Mouse (Mus musculus) hindbrain, embryonic 14.5 days (tissue): Measurements from ENCODE around the gene Ten1. TPM values are rescaled to one million over a fixed set of nuclear protein-coding genes. Genes with fewer than 3 reads are reported as not detected.

Experiments used
- ATAC-seq: fragments of 200-750 bp; cut with Nextera tagmentation; 2 replicates; pipeline ENCODE4 v1.8.0; 2017; ENCODE audit warnings: moderate number of reproducible peaks, mild to moderate bottlenecking, moderate TSS enrichment, moderate library complexity; ENCODE audit not compliant: low FRiP score
- DNase-seq: peaks from one replicate; pipeline ENCODE4 v3.0.0-alpha.2; 2015; ENCODE audit warnings: low spot score
- H3K27ac ChIP-seq: fragments of 300-500 bp; sonication (generic); 2 replicates; pipeline ENCODE4 v1.5.1; 2014; ENCODE audit warnings: mild to moderate bottlenecking, moderate library complexity
- H3K27me3 ChIP-seq: fragments of 300-500 bp; sonication (generic); 2 replicates; pipeline ENCODE4 v1.6.1; 2014; ENCODE audit warnings: mild to moderate bottlenecking, low read length, mixed read lengths; ENCODE audit not compliant: control insufficient read depth, insufficient read depth
- H3K36me3 ChIP-seq: fragments of 300-500 bp; sonication (generic); replicated peaks from 2 replicates; pipeline ENCODE4 v1.6.1; 2014; ENCODE audit not compliant: control insufficient read depth, insufficient read depth
- H3K4me1 ChIP-seq: fragments of 300-500 bp; sonication (generic); replicated peaks from 2 replicates; pipeline ENCODE4 v1.6.1; 2014; ENCODE audit warnings: antibody characterized with exemption, low read length, mixed read lengths; ENCODE audit not compliant: control insufficient read depth, insufficient read depth
- H3K4me2 ChIP-seq: fragments of 300-500 bp; sonication (generic); replicated peaks from 2 replicates; pipeline ENCODE4 v1.6.1; 2014; ENCODE audit warnings: mild to moderate bottlenecking, moderate library complexity
- H3K4me3 ChIP-seq: fragments of 300-500 bp; sonication (generic); replicated peaks from 2 replicates; pipeline ENCODE4 v1.5.1; 2014; ENCODE audit warnings: mild to moderate bottlenecking, low read length
- H3K9ac ChIP-seq: fragments of 300-500 bp; sonication (generic); 2 replicates; pipeline ENCODE4 v1.6.1; 2014
- H3K9me3 ChIP-seq: fragments of 300-500 bp; sonication (generic); 2 replicates; pipeline ENCODE4 v1.6.1; 2016; ENCODE audit warnings: low read length; ENCODE audit not compliant: control insufficient read depth
- WGBS: fragments of 180-500 bp; shearing (Covaris S2); extraction: QIAGEN DNeasy Blood & Tissue Kit; methylation state at CpG from one replicate; pipeline ENCODE4 v1.1.7; 2014; 5-methylcytosine and 5-hydroxymethylcytosine counted together
- polyA plus RNA-seq: library from polyadenylated mRNA; unstranded; fragments of >200 nt; fragmentation: Nextera tagmentation; extraction: Ambion mirVana; gene quantifications from 2 replicates; pipeline ENCODE4 v1.2.1, GENCODE M21; 2014

Gene Ten1
- polyA plus RNA-seq = 80.7 and 88.0 TPM in 2 replicates

DNA sequence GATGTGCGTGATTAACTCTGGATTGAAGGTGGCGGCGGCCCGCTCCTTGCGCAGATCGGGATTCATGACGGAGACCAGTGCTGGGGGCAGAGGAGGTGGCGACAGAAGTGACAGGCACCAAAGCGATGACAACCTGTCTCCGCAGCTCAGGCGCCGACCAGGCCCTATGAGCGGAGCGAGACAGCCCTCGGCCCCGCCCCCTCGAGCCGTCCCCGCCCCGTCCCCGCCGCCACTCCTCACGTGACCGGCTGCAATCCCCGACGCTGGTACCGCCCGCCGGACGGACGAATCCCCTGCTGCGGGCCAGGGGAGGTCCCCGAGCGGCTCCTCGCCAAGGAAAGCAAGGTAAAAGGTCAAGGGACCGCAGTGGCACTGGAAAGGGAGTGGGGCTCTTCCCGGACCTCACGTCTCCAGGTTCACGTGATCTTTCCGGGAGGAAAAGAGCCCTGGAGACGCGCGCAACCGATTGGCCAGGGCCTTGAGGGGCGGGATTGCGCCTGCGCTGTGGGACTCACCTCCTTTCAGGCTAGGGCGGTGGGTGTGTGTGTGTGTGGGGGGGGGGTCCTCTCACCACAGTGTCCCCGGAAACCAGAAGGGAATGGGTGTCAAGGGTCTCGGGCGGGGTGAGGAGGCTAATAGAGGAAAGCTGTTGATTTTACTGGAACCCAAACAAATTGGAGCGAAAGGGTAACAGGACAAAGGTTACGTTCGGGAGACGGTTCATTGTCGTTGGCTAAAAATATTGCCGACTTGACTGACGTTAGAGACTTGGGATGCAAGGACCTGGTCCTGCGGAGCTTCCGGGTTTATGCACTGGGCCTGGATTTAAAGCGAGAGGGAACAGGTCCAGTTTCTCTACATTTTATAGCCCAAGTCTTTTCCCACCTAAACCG, at the start of gene Ten1, which contains the start of gene Acox1:
Gene Ten1 (plus strand): TSS at position 217 of the 893 bp plus-strand sequence.
Gene Acox1 (minus strand): TSS at position 407 of the 893 bp plus-strand sequence.
- Histone ChIP-seq H3K27me3 (no peaks in the 10 kb centered on the region), H3K4me3 (peak within 1 kb of the TSS; percentile 60), H3K9me3 (no peaks in the 10 kb centered on the region), H3K4me1 (peaks cover 22% of the 10 kb centered on the region), H3K9ac (peak within 1 kb of the TSS; percentile 79), H3K27ac (peak within 1 kb of the TSS; percentile 97), H3K36me3 (peaks cover 23% of the 10 kb centered on the region), H3K4me2 (peak within 1 kb of the TSS; percentile 78)
- under 1% methylated on average over 61 of the region's 62 CpGs for WGBS
- ATAC-seq = peak; percentile 97
- peak; percentile 97 for DNase-seq

DNA sequence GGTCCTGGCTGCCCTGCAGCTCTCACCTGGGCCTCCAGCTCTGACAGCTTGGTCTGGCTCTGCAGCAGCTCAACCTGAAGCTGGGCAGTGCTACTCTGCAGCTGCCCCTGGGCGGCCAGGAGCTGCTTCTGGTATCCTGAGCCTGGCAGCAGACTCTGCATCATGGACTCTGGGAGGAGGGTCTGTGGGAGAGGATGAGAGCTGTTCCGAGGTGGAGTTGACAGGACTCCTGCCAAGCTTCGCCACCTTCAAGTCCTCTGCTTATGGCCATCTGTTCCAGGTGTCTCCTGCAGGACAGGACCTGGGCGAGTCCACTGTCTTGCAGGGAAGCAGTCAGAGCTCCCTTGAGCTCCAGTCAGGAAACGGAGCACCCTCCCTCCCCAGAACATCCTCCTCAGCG, 49.3 kb upstream of the Ten1 start:
- H3K9ac ChIP-seq = no peak overlapping the region

DNA sequence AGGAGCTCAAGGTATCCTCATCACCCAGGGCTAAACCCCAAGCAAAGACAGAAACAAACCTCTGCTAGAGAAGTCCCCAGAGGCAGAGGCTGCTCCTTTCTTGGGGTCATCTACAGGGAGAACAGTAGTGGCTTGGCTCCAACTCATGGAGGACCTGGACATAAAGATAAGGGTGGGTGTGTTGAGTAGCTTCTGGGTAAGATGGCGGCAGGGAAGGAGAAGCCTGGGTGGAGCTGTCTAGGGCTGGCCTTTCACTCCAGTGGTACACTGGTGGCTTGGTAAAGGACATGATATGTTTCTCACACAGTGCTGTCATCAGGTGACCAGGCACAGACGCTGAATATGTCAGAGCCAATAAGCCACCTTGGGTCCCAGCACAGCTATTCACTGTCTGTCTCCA, 47.7 kb upstream of the Ten1 start:
- Histone ChIP-seq H3K27ac (no peak overlapping the region), H3K36me3 (peaks cover 100% of the 10 kb centered on the region), H3K9me3 (no peaks in the 10 kb centered on the region), H3K4me2 (no peak overlapping the region), H3K4me3 (no peak overlapping the region), H3K4me1 (no peaks in the 10 kb centered on the region), H3K27me3 (no peaks in the 10 kb centered on the region), H3K9ac (no peak overlapping the region)
- WGBS = 94% methylated on average over 2 of the region's 2 CpGs
- DNase-seq (no peak), ATAC-seq (no peak)

More for the DNA sequence above, 49.3 kb upstream of the Ten1 start:
- H3K27me3 ChIP-seq = no peaks in the 10 kb centered on the region
- H3K4me2 ChIP-seq = no peak overlapping the region
- no peak overlapping the region for H3K4me3 ChIP-seq
- H3K4me1 ChIP-seq = 0 out of 2 replicates have a peak, but pooled peaks cover 4% of the 10 kb centered on the region
- H3K27ac ChIP-seq = no peak overlapping the region
- H3K9me3 ChIP-seq = no peaks in the 10 kb centered on the region
- WGBS = 89% methylated on average over 6 of the region's 6 CpGs
- no peak for ATAC-seq
- peaks cover 100% of the 10 kb centered on the region for H3K36me3 ChIP-seq
- DNase-seq = no peak

DNA sequence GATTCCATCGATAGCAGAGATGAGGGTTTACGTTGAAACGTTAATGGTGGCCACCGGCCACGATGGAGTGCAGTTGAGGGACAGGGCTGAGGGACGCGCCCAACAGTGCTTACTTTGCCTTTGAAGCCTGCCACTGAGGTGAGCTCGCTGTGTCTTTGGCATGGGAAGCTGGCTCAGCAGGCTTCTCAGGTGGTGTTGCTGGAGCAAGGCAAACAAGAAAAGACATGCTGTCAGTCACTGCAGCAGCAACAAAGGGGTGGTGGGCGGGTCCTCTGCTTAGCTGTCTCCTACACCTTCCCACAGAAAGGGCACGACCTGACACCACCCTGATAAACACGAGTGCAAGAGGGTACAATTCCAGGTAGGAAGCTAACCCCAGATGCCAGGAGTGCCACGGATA, 37.3 kb upstream of the Ten1 start:
- peaks cover 81% of the 10 kb centered on the region for H3K36me3 ChIP-seq
- H3K27me3 ChIP-seq = no peaks in the 10 kb centered on the region
- DNase-seq (no peak), ATAC-seq (no peak)
- H3K9me3 ChIP-seq = no peaks in the 10 kb centered on the region
- H3K9ac ChIP-seq = no peak overlapping the region
- H3K4me1 ChIP-seq = peaks cover under 1% of the 10 kb centered on the region; the same call in 1 of the 2 replicates
- H3K4me2 ChIP-seq = no peak overlapping the region
- H3K27ac ChIP-seq = no peak overlapping the region
- no peak overlapping the region for H3K4me3 ChIP-seq
- 69% methylated on average over 12 of the region's 12 CpGs for WGBS

DNA sequence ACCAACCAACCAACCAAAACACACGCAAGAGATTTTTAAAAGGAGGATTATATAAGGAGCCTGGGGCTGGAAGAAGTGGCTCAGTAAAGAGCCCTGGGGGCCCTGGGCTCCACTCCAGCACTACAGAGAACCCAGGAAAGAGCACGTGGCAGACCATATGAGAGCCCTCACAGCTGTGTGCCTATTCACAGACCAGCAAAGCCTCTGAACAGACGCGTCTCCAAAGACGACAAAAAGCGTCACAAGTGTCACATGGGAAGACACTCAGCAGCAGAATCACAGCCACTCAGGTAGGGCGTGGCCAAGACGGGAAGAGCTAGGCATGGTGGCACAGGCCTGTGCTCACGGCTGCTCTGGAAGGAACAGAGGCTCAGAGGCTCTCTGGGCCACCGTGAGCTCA, 36.5 kb upstream of the Ten1 start:
- peaks cover 75% of the 10 kb centered on the region for H3K36me3 ChIP-seq
- H3K27ac ChIP-seq = no peak overlapping the region; the same call in 1 of the 2 replicates
- no peak for ATAC-seq
- no peak overlapping the region for H3K4me3 ChIP-seq
- no peaks in the 10 kb centered on the region for H3K27me3 ChIP-seq
- no peak overlapping the region for H3K9ac ChIP-seq
- peaks cover 9% of the 10 kb centered on the region for H3K4me1 ChIP-seq
- 67% methylated on average over 10 of the region's 10 CpGs for WGBS
- no peaks in the 10 kb centered on the region for H3K9me3 ChIP-seq
- no peak for DNase-seq
- H3K4me2 ChIP-seq = no peak overlapping the region

DNA sequence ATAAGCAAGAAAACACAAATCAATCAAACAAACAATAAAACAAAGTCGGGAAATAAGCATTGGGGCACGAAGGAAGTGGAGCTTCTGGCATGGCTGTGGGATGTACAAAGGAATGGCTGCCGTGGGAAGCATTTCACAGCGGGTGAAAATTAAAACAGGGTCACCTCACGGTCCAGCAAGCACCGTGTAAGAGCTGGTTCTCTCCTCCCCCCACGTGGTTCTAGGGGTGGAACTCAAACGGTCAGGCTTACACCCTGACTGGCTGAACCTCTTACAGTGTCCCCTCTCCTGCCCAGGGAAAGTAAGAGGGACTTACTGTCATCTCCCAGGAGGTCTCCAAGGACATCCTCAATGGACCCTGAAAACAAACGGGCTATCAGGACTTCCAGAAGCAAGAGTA, 35.7 kb upstream of the Ten1 start:
- ATAC-seq (no peak), DNase-seq (no peak)
- no peaks in the 10 kb centered on the region for H3K27me3 ChIP-seq
- peaks cover 66% of the 10 kb centered on the region for H3K36me3 ChIP-seq
- no peaks in the 10 kb centered on the region for H3K9me3 ChIP-seq
- WGBS = 16% methylated on average over 9 of the region's 9 CpGs
- no peak overlapping the region for H3K4me3 ChIP-seq
- no peak overlapping the region for H3K27ac ChIP-seq
- H3K4me2 ChIP-seq = no peak overlapping the region
- H3K9ac ChIP-seq = no peak overlapping the region
- peaks cover 10% of the 10 kb centered on the region for H3K4me1 ChIP-seq

DNA sequence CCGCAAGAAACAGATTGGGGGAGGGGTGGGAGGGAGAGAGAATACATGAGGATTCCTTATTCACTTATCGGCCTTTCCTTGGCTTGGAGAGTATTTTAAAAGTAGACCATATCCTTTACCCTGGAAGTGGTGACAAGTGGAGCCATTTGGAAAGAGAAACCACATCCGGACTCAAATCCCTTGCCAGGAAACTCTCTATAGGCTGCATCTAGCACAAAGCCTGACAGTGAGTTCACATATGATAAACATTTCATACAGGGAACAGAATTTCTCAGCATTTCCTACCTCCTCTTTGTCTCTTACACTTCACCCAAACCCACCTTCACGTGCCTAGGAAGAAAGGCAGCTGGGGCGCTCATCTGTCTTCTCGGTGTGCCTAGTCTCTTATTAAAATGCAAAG, 31.4 kb upstream of the Ten1 start:
- Histone ChIP-seq H3K4me1 (peaks cover 13% of the 10 kb centered on the region), H3K36me3 (peaks cover 42% of the 10 kb centered on the region), H3K9ac (peak overlapping the region; percentile 85), H3K4me2 (peak overlapping the region; percentile 57), H3K4me3 (peak overlapping the region; percentile 67), H3K27ac (peak overlapping the region; percentile 93), H3K9me3 (no peaks in the 10 kb centered on the region), H3K27me3 (no peaks in the 10 kb centered on the region)
- WGBS = 8% methylated on average over 6 of the region's 6 CpGs
- DNase-seq (peak; percentile 39), ATAC-seq (no peak)

DNA sequence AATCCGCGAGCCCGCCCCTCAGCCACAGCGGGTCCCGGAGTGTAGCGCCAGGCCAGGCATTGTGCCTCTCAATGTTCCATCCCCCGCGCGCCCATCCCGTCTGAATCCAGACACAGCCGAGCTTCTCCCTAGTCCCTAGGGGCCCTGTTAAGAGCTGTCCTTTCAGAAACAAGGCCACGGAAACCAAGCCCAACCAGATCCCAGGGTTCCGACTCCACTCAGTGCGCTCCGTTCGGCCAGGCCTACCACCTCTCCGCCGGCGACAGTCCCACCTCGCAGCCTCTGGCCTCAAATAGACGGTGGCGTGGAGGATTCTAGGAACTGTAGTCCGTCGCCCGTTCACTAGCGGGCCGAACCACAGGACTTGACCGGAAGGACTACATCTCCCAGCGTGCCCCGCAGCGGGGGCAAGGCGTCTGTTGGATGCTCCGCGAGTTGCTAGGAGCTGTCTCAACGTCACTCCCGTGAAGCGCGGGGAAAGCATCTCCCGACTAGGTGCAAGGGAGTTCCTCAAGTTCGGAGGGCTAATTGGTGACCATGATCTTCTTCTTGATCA, 30.7 kb upstream of the Ten1 start, which contains the start of gene Fbf1:
Gene Fbf1 (minus strand): TSS at position 283 of the 556 bp plus-strand sequence.
- ATAC-seq (peak; percentile 97), DNase-seq (peak; percentile 98)
- Histone ChIP-seq H3K4me1 (peaks cover 13% of the 10 kb centered on the region), H3K4me3 (peak within 1 kb of the TSS; percentile 67), H3K27ac (peak within 1 kb of the TSS; percentile 93), H3K27me3 (no peaks in the 10 kb centered on the region), H3K9me3 (no peaks in the 10 kb centered on the region), H3K36me3 (peaks cover 49% of the 10 kb centered on the region), H3K9ac (peak within 1 kb of the TSS; percentile 85), H3K4me2 (peak within 1 kb of the TSS; percentile 57)
- under 1% methylated on average over 40 of the region's 40 CpGs for WGBS

DNA sequence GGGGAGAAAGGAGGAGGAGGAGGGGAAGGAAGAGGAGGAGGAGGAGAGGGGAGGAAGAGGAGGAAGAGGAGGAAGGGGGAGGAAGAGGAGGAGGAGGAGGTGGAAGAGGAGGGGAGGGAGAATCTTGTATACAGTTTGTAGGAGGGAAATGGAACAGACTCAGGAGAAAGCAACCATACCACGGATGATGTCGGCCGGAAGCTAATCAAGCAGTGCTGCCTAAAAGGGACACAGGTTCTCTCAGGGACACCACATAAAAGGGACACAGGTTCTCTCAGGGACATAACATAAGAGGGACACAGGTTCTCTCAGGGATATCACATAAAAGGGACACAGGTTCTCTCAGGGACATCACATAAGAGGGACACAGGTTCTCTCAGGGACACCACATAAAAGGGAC, 29.4 kb upstream of the Ten1 start:
- Histone ChIP-seq H3K4me2 (no peak overlapping the region), H3K9me3 (no peaks in the 10 kb centered on the region), H3K9ac (no peak overlapping the region), H3K4me1 (peaks cover 13% of the 10 kb centered on the region), H3K27ac (no peak overlapping the region), H3K36me3 (peaks cover 55% of the 10 kb centered on the region), H3K4me3 (no peak overlapping the region), H3K27me3 (no peaks in the 10 kb centered on the region)
- ATAC-seq = no peak
- no peak for DNase-seq
- 89% methylated on average over 3 of the region's 3 CpGs for WGBS
